Mouse (Mus musculus) forelimb bud, embryonic 11.5 days (tissue): ENCODE measurements around the gene Dcaf6.

Source experiments
- DNase-seq: peaks from one replicate; pipeline ENCODE4 v3.0.0-alpha.2; 2012; ENCODE audit warnings: low read depth, low spot score

Dcaf6 gene

GRCm38 (mm10) chr1:165460360-165460800 is at the start of gene Dcaf6, which contains the start of gene Mpc2:
TSS of gene Dcaf6 (minus strand) at chr1:165460475.
TSS of gene Mpc2 (plus strand) at chr1:165460637.
- DNase-seq: peak; percentile 97

DNA sequence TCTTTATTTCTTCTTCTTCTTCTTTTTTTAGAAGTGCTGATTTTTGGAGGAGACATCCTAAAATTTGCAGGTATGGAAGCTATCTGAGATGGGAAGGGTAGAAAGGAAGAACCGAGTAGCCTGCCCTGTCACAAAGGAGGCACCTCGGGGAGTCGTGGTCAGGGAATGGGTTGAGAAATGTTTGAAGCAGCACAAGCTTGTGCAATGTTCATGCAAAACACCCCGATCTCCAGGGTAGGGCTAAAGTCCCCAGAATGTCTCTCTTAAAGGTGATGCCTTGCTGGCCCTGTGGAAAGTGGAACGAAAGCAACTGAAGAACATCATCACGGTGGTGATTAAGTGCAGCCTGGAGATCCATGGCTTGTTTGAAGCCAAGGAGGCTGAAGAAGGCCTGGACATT is 46.0 kb upstream of the Dcaf6 start:
- no peak for DNase-seq

- DNase-seq: peak; percentile 21
Measured at GRCm38 (mm10) chr1:165503307-165504024, 43.2 kb upstream of the Dcaf6 start.

GRCm38 (mm10) chr1:165498856-165499255 is 38.6 kb upstream of the Dcaf6 start:
- no peak for DNase-seq

GRCm38 (mm10) chr1:165489197-165489596 is 28.9 kb upstream of the Dcaf6 start:
- no peak for DNase-seq

DNA sequence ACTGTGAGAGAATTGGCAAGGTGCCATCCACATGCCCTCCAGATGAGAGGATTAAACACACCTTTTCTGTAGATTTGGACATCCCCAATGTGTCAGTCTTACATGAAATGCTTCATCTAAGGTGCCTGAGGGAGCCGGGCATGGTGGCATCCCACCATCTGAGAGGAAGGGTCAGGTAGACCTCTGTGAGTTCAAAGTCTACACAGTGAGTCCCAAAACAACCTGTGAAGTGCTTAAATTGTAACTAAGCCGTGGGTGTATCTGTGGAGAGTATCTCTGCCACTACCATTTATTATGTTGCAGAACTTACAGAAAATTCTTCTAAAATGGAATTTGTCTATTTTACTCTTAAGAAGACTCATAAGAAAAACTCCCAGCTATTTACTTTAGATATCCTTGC is 25.8 kb upstream of the Dcaf6 start:
- no peak for DNase-seq

DNA sequence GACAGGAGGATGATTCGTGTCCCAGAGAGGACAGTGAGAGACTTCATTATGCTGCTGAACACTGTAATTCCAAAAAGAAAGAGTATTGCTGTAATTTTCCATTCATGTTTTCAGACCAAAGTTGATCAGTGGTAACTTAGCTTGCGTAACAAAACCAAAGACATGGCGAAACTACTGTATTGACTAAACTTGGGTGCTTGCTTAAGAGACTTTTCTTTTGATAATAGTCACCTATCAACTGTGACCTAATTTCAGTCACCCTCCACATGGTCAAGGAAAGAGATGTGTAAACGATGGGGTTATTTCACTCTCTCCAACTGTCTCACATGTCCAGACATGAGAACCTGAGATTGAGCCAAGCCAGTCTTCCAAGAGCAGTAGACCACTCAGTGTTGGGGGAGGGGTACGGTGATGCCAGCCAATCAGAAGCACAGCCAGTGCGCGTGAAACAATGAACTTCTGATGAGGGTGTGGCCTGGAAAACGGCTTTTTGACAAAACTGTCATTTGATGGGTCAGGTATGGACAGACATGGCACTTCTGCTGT is 24.5 kb upstream of the Dcaf6 start, which contains the start of gene Adcy10:
Gene Adcy10 (plus strand): TSS at position 496 of the 546 bp plus-strand sequence.
- no peak for DNase-seq

- DNase-seq: no peak
Measured at GRCm38 (mm10) chr1:165471490-165471889, 11.2 kb upstream of the Dcaf6 start.

DNA sequence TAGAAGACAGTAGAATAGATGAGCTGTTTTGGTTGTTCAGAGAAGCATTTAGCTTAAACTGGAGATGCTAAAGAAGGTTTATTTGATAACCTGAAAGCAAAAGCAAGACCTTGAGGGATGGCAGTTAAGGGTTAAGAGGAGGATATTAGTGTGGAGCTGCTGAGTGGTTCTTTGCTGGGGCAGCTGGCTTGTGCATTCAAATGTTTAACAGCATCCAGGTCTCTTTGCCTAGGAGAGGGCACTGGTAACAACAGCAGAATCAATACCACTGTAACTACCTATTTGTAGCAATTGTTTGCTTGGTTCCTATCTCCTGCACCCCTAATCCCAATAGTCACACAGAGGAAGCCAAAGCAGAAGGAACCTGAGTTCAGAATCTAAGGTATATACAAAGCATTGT is 9.4 kb upstream of the Dcaf6 start:
- no peak for DNase-seq

GRCm38 (mm10) chr1:165468971-165469370 is 8.7 kb upstream of the Dcaf6 start:
- no peak for DNase-seq

GRCm38 (mm10) chr1:165464574-165464973 is 4.3 kb upstream of the Dcaf6 start:
- no peak for DNase-seq

- DNase-seq: no peak
Measured at GRCm38 (mm10) chr1:165462861-165463260, 2.6 kb upstream of the Dcaf6 start.

DNA sequence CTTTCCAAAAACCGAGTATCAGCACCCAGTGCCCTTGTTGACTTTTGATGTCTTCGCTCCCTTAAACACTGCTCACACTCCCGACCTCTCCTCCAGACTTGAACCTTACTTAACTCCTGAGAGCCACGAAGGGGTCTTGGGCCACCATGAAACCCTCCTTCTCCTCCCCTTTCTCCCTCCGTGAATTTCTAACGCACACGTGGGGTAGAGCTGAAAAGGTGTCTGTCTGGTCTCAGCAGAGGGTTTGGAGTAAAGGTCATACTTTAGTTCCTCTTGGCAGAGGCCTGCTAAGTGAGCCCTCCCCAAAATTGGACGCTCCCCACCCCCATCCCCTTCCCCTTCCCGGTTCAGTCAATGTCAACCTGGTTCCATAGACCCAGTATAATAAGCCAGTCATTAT is 1.4 kb upstream of the Dcaf6 start:
- DNase-seq: peak; percentile 4

GRCm38 (mm10) chr1:165460801-165461377 is 614 bp upstream of the Dcaf6 start:
- peak; percentile 99 for DNase-seq

DNA sequence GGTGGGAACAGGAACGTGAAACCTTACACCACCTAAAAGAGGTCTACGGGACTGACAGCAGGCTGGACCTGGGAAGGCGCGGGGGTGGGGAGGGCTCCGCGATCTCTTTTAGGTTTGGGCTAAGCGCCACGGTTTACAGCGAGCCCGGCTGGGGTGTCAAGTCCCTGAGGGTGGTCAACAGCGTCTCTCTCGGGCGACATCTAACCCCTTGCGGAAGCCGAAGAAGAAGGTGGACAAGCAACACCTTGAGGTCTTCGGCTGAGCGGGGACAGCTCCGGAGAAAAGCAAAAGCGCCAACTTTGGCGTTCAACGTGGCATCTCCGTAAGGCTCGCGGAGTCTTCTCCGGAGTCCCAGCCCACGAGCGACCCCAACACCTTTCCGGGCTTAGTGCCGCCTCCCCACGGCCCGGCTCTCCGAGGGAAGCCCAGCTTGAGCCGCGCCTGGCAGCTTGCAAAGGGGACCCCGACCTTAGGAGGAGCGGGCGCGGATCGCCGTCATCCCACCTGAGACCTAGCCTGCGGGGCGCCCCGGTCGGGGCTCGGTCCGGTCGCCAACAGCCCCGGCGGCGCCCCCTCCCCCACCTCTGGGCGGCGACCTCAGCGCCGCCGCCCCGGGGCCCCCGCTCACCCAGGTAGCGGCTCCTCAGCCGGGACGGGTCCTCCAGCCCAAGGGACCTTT is 633 bp downstream of the Dcaf6 start:
- peak; percentile 31 for DNase-seq

DNA sequence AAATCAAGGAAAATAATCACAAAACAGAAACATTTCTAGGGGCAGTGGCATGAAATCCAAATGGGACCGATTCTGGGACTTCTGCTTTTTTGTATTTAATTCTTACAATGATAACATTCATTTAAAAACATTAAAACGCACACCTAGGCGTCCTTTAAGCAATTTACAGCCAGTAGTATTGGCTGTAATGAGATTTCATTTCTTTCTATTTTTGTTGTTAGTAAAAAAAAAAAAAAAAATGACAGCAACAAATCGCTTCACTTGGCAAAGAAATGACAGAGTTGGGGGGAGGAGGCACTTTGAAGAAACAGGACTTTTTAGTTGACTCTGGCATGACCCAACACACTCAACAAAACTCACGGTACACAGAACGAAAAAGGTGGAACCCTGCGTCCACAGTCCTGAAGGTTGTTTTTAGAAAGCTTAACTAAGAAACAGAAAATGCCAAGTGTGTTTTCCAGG is 1.2 kb downstream of the Dcaf6 start:
- no peak for DNase-seq

DNA sequence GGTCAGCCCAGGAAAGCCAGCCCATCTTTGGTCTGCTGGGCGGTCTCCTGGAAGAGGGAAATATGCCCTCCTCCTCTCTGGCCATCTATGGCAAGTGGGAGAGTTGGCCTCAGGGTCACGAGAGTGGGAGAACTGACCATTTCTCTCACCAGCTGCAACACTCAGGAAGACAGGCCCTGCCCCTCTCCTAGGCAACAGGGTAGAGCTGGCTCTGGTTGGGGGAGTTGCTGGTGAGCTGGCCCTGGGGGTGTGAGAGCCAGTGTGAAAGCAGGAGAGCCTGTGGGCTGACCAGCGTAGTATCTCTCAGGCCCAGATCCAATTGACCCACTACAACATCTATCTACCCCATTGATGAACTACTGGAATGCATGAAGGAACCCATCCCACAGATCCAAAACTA is 18.6 kb downstream of the Dcaf6 start:
- DNase-seq: no peak

DNA sequence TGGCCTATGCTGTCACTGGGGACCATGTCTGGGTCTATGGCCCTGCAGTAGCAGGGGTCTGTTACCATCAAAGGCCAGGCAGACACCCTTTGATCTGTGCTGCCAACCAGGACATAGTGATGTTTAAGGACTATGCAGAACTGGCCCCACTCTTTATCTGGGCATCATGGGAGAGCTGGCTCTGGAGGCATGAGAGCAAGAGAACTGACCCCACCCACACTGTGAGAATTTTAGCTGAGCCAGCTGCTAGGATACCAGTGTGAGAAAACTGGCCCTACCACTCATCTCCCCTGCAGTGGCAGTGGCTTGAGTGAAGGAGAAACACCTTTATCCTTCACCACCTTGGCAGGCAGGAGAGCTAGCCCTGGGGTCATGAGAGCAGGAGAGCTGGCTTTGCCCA is 19.1 kb downstream of the Dcaf6 start:
- DNase-seq: no peak

DNA sequence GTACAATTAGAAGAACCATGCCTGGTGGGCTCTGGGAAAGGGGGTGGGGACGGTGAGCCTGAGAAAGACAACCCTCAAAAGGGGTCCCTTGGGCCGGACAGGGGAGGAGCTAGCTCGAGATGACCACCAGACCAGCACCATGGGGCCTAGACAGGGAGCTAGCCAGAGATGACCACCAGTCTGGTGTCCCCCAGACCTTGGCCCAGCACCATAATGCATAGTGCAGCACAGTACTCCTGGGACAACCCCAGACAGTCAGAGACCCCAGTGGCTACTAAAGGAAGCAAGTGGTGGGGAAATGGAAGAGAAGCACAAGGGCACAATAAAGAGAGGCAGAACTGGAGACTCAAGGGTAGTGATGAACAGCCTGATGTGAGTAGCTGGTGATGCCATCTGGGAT is 19.5 kb downstream of the Dcaf6 start:
- DNase-seq: no peak

- no peak for DNase-seq
Measured at GRCm38 (mm10) chr1:165438289-165439021, 21.8 kb downstream of the Dcaf6 start.

DNA sequence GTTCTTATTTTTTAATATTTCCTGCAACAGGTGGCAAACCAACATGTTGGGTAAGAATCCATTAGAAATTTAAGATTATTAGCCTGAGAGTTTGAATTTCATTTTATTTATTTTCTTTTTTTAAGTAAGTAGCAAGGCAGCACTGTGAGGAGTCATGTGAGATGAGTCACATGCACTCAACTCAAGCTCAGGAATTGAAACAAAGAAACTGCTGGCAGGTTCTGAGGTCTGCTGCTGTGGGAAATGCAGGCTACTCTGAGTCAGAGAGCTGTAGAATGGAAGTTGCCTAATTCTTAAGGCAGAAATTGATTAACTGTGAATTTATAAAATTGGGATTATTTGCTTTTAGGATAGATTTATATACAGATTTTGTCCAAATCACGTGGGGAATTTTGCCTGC is 27.4 kb downstream of the Dcaf6 start:
- DNase-seq: no peak

- DNase-seq: no peak
Measured at GRCm38 (mm10) chr1:165426254-165426653, 34.0 kb downstream of the Dcaf6 start.
